ENCODE assay signal across 8 mouse cellular contexts in genomic region chr13:51845591-51846191, GRCm38 (mm10). TPM values are rescaled to one million over a fixed set of nuclear protein-coding genes. Genes with fewer than 3 reads are reported as not detected.
DNase-seq lines count a peak whose midpoint lies in the region; ATAC-seq and TF ChIP-seq lines count a peak whose summit lies in the region.

No protein-coding gene starts in this region.

- no peaks in the 10 kb centered on the region for H3K9me3 ChIP-seq in forebrain, embryonic 12.5 days
- H3K9me3 ChIP-seq in heart, postnatal 0 days (replicated peaks; ENCODE audit: control insufficient read depth, low read length), result no peaks in the 10 kb centered on the region
- H3K9me3 ChIP-seq in liver, postnatal 0 days (ENCODE audit: low read length), result no peaks in the 10 kb centered on the region
- H3K9me3 ChIP-seq in neural tube, embryonic 14.5 days (ENCODE audit: control insufficient read depth, low read length), result no peaks in the 10 kb centered on the region

- H3K36me3 ChIP-seq in forebrain, embryonic 12.5 days (replicated peaks), result no peaks in the 10 kb centered on the region
- H3K36me3 ChIP-seq in heart, postnatal 0 days (replicated peaks; ENCODE audit: control insufficient read depth, insufficient read depth, low read length), result no peaks in the 10 kb centered on the region
- H3K36me3 ChIP-seq in liver, postnatal 0 days (replicated peaks; ENCODE audit: insufficient read depth, low read length), result no peaks in the 10 kb centered on the region
- H3K36me3 ChIP-seq in neural tube, embryonic 14.5 days (ENCODE audit: control insufficient read depth, insufficient read depth, low read length), result no peaks in the 10 kb centered on the region
- no peaks in the 10 kb centered on the region for H3K36me3 ChIP-seq in testis, adult 2 months (ENCODE audit: control insufficient read depth, insufficient read depth, low read length)

- peaks cover 79% of the 10 kb centered on the region for H3K4me1 ChIP-seq in forebrain, embryonic 12.5 days
- H3K4me1 ChIP-seq in heart, postnatal 0 days (ENCODE audit: control insufficient read depth, insufficient read depth), result peaks cover 7% of the 10 kb centered on the region; the same call in 1 of the 2 replicates
- peaks cover 49% of the 10 kb centered on the region for H3K4me1 ChIP-seq in liver, postnatal 0 days (ENCODE audit: insufficient read depth)
- H3K4me1 ChIP-seq in neural tube, embryonic 14.5 days (ENCODE audit: control insufficient read depth, insufficient read depth, low read length), result peaks cover 16% of the 10 kb centered on the region
- H3K4me1 ChIP-seq in testis, adult 2 months (ENCODE audit: control insufficient read depth, insufficient read depth, low read length), result peaks cover 42% of the 10 kb centered on the region

- H3K4me2 ChIP-seq in forebrain, embryonic 12.5 days, result peak overlapping the region; percentile 68
- H3K4me2 ChIP-seq in heart, postnatal 0 days (ENCODE audit: low read depth, low read length), result peak overlapping the region; percentile 78
- peak overlapping the region; percentile 99 for H3K4me2 ChIP-seq in liver, postnatal 0 days (ENCODE audit: low read depth, low read length)
- H3K4me2 ChIP-seq in neural tube, embryonic 14.5 days (ENCODE audit: low read depth, low read length), result peak overlapping the region; percentile 96

- peak overlapping the region; percentile 45 for H3K4me3 ChIP-seq in forebrain, embryonic 12.5 days (replicated peaks)
- peak overlapping the region; percentile 79 for H3K4me3 ChIP-seq in heart, postnatal 0 days (ENCODE audit: low read depth, low read length)
- H3K4me3 ChIP-seq in liver, postnatal 0 days (ENCODE audit: low read depth, low read length), result peak overlapping the region; percentile 87
- peak overlapping the region; percentile 51 for H3K4me3 ChIP-seq in neural tube, embryonic 14.5 days (ENCODE audit: low read depth, low read length)
- H3K4me3 ChIP-seq in testis, adult 2 months (ENCODE audit: control insufficient read depth, low read depth, low read length), result peak overlapping the region; percentile 87

- H3K27me3 ChIP-seq in forebrain, embryonic 12.5 days, result peaks cover 65% of the 10 kb centered on the region
- H3K27me3 ChIP-seq in heart, postnatal 0 days (ENCODE audit: control insufficient read depth, insufficient read depth, low read length), result peaks cover 9% of the 10 kb centered on the region; the same call in 1 of the 2 replicates
- H3K27me3 ChIP-seq in liver, postnatal 0 days (ENCODE audit: insufficient read depth, low read length), result no peaks in the 10 kb centered on the region
- 0 out of 2 replicates have a peak, but pooled peaks cover 6% of the 10 kb centered on the region for H3K27me3 ChIP-seq in neural tube, embryonic 14.5 days (ENCODE audit: control insufficient read depth, insufficient read depth, low read length)
- H3K27me3 ChIP-seq in testis, adult 2 months (ENCODE audit: control insufficient read depth, insufficient read depth, low read length), result no peaks in the 10 kb centered on the region

- ATAC-seq in forebrain, embryonic 12.5 days (ENCODE audit: low FRiP score), result peak; percentile 79
- peak; percentile 34 for ATAC-seq in heart, postnatal 0 days (ENCODE audit: insufficient read depth, low read depth)
- ATAC-seq in liver, postnatal 0 days, result peak; percentile 12
- ATAC-seq in neural tube, embryonic 14.5 days (ENCODE audit: low read depth), result peak; percentile 58

- DNase-seq in CD4-positive, CD25-positive, alpha-beta regulatory T cell, adult 2 months (ENCODE audit: low read depth, low spot score), result peak; percentile 85
- peak; percentile 73 for DNase-seq in c-Kit-negative CD71-positive TER-119-positive erythroid progenitor cells, embryonic 14.5 days (ENCODE audit: low read depth, low spot score)
- peak; percentile 71 for DNase-seq in heart, postnatal 0 days (ENCODE audit: low spot score)
- peak; percentile 73 for DNase-seq in large intestine, adult 2 months (ENCODE audit: low read depth, low spot score)
- DNase-seq in liver, postnatal 0 days, result peak; percentile 92

- under 1% methylated on average over 45 of the region's 45 CpGs for WGBS in forebrain, embryonic 12.5 days
- WGBS in heart, postnatal 0 days, result under 1% methylated on average over 45 of the region's 45 CpGs
- under 1% methylated on average over 45 of the region's 45 CpGs for WGBS in large intestine, adult 2 months
- under 1% methylated on average over 45 of the region's 45 CpGs for WGBS in liver, postnatal 0 days (ENCODE audit: insufficient replicate concordance)
- WGBS in neural tube, embryonic 14.5 days, result under 1% methylated on average over 45 of the region's 45 CpGs

- peak overlapping the region; percentile 47; the same call in 1 of the 2 replicates for H3K9ac ChIP-seq in forebrain, embryonic 12.5 days
- H3K9ac ChIP-seq in heart, postnatal 0 days (replicated peaks; ENCODE audit: low read depth, low read length), result peak overlapping the region; percentile 67
- H3K9ac ChIP-seq in liver, postnatal 0 days (replicated peaks), result peak overlapping the region; percentile 71
- peak overlapping the region; percentile 68 for H3K9ac ChIP-seq in neural tube, embryonic 14.5 days (replicated peaks; ENCODE audit: low read depth, low read length)

- TF ChIP-seq EP300 in heart, postnatal 0 days (IDR thresholded peaks at IDR 0.05; ENCODE audit: low read depth), result no peak
- no peak for TF ChIP-seq EP300 in liver, postnatal 0 days (IDR thresholded peaks at IDR 0.05; ENCODE audit: low read depth)

- TF ChIP-seq POLR2A in testis, adult 2 months (IDR thresholded peaks at IDR 0.05; ENCODE audit: control insufficient read depth, low read depth, low read length), result no peak

- TF ChIP-seq CTCF in heart, postnatal 0 days (IDR thresholded peaks at IDR 0.05; ENCODE audit: low read depth), result peak; percentile 58
- peak; percentile 85 for TF ChIP-seq CTCF in liver, postnatal 0 days (IDR thresholded peaks at IDR 0.05; ENCODE audit: low read depth)
- peak; percentile 35; the same call in 1 of the 2 replicates for TF ChIP-seq CTCF in testis, adult 2 months (IDR thresholded peaks at IDR 0.05; ENCODE audit: control insufficient read depth, insufficient read depth, insufficient replicate concordance, low read depth, low read length)

- peak overlapping the region; percentile 95 for H3K27ac ChIP-seq in forebrain, embryonic 12.5 days
- peak overlapping the region; percentile 84 for H3K27ac ChIP-seq in heart, postnatal 0 days (ENCODE audit: low read depth)
- peak overlapping the region; percentile 96 for H3K27ac ChIP-seq in liver, postnatal 0 days (ENCODE audit: low read depth)
- peak overlapping the region; percentile 79 for H3K27ac ChIP-seq in neural tube, embryonic 14.5 days (ENCODE audit: low read depth, low read length)
- peak overlapping the region; percentile 79 for H3K27ac ChIP-seq in testis, adult 2 months (ENCODE audit: control insufficient read depth, insufficient read depth, low read depth, low read length)

RNA-seq across cellular contexts. Expression of gene Gadd45g, which starts 0.8 kb away (rescaled TPM):
- 211 and 218 TPM in 2 replicates for polyA plus RNA-seq in forebrain, embryonic 12.5 days (2016; fragmentation: Nextera tagmentation; extraction: Ambion mirVana)
- 18.7 and 30.4 TPM in 2 replicates for total RNA-seq in heart, postnatal 0 days (2014; rRNA removed; ENCODE audit: low replicate concordance)
- polyA plus RNA-seq in heart, postnatal 0 days (2015; fragmentation: Nextera tagmentation; extraction: Ambion mirVana), result 33.2 and 46.6 TPM in 2 replicates
- polyA plus RNA-seq in large intestine, adult 2 months (2012; rRNA removed), result 35.4 and 38.1 TPM in 2 replicates
- polyA plus RNA-seq in liver, postnatal 0 days (2015; fragmentation: Nextera tagmentation; extraction: Ambion mirVana), result 16.3 and 20.6 TPM in 2 replicates
- polyA plus RNA-seq in neural tube, embryonic 14.5 days (2014; fragmentation: Nextera tagmentation; extraction: Ambion mirVana), result 26.4 and 39.6 TPM in 2 replicates
- 13.0 and 13.6 TPM in 2 replicates for polyA plus RNA-seq in testis, adult 2 months (2012; rRNA removed)

RNA-seq across cellular contexts. Expression of gene Sema4d, which starts 52.1 kb away (rescaled TPM):
- 8.2 and 11.4 TPM in 2 replicates for polyA plus RNA-seq in forebrain, embryonic 12.5 days (2016; fragmentation: Nextera tagmentation; extraction: Ambion mirVana)
- 11.6 and 12.6 TPM in 2 replicates for total RNA-seq in heart, postnatal 0 days (2014; rRNA removed; ENCODE audit: low replicate concordance)
- polyA plus RNA-seq in heart, postnatal 0 days (2015; fragmentation: Nextera tagmentation; extraction: Ambion mirVana), result 16.7 and 18.2 TPM in 2 replicates
- polyA plus RNA-seq in large intestine, adult 2 months (2012; rRNA removed), result 17.9 and 19.8 TPM in 2 replicates
- polyA plus RNA-seq in liver, postnatal 0 days (2015; fragmentation: Nextera tagmentation; extraction: Ambion mirVana), result 2.9 and 3.9 TPM in 2 replicates
- 17.4 and 20.9 TPM in 2 replicates for polyA plus RNA-seq in neural tube, embryonic 14.5 days (2014; fragmentation: Nextera tagmentation; extraction: Ambion mirVana)
- 1.2 and 1.4 TPM in 2 replicates for polyA plus RNA-seq in testis, adult 2 months (2012; rRNA removed)

Comparison
In these comparisons a context has a peak if more than half of its experiments do, and no peak if none do; other contexts are left out.
1. Peak in every context shown above with its lines: DNase-seq, ATAC-seq, H3K4me3 ChIP-seq and H3K27ac ChIP-seq.
2. ATAC-seq: peak in every context shown above with its lines; median percentile 79 in forebrain, embryonic 12.5 days; 58 in neural tube, embryonic 14.5 days; 34 in heart, postnatal 0 days; 12 in liver, postnatal 0 days.
3. CTCF ChIP-seq: peak in every context shown above with its lines; median percentile 85 in liver, postnatal 0 days; 58 in heart, postnatal 0 days; 35 in testis, adult 2 months.